Mouse (Mus musculus): ENCODE data around the gene Wdr31. TPM values are rescaled to one million over a fixed set of nuclear protein-coding genes. Genes with fewer than 3 reads are reported as not detected.

Wdr31 gene
- polyA plus RNA-seq, 1 experiment from 2014 or later, result 12.0 TPM

- peaks cover 9% of the 10 kb centered on the region for H3K4me1 ChIP-seq (replicated peaks; ENCODE audit: control insufficient read depth, insufficient read depth, low read length)
- peak; percentile 98 for ATAC-seq (replicated peaks; ENCODE audit: low FRiP score, low TSS enrichment, low read depth)
- 1% methylated on average over 39 of the region's 39 CpGs for WGBS
- peak within 1 kb of the TSS; percentile 89 for H3K4me3 ChIP-seq (ENCODE audit: low read depth, low read length)
- H3K4me2 ChIP-seq (ENCODE audit: low read length), result peak within 1 kb of the TSS; percentile 66
- no peaks in the 10 kb centered on the region for H3K9me3 ChIP-seq (ENCODE audit: control insufficient read depth, low read length)
- peak; percentile 94 for DNase-seq (ENCODE audit: low spot score)
- H3K9ac ChIP-seq (ENCODE audit: low read length), result peak within 1 kb of the TSS; percentile 87
- peak within 1 kb of the TSS; percentile 88 for H3K27ac ChIP-seq (ENCODE audit: low read depth)
- H3K36me3 ChIP-seq (ENCODE audit: control insufficient read depth, insufficient read depth, low read length), result peaks cover 35% of the 10 kb centered on the region
- no peaks in the 10 kb centered on the region for H3K27me3 ChIP-seq (replicated peaks; ENCODE audit: control insufficient read depth, insufficient read depth, low read length)
These were observed 62.0 kb downstream of the Wdr31 start, which contains the start of the genes Cdc26 and Prpf4 for GRCm38 (mm10) chr4:62408601-62409282. Gene Cdc26 (minus strand): TSS chr4:62408642. Gene Prpf4 (plus strand): TSS chr4:62408797.

- H3K27me3 ChIP-seq (replicated peaks; ENCODE audit: control insufficient read depth, insufficient read depth, low read length), result no peaks in the 10 kb centered on the region
- H3K9me3 ChIP-seq (ENCODE audit: control insufficient read depth, low read length), result no peaks in the 10 kb centered on the region
- peaks cover 9% of the 10 kb centered on the region for H3K4me1 ChIP-seq (replicated peaks; ENCODE audit: control insufficient read depth, insufficient read depth, low read length)
- DNase-seq (ENCODE audit: low spot score), result peak; percentile 86
- peak overlapping the region; percentile 87 for H3K9ac ChIP-seq (ENCODE audit: low read length)
- peak overlapping the region; percentile 88 for H3K27ac ChIP-seq (ENCODE audit: low read depth)
- peak overlapping the region; percentile 63 for H3K4me2 ChIP-seq (ENCODE audit: low read length)
- peaks cover 27% of the 10 kb centered on the region for H3K36me3 ChIP-seq (ENCODE audit: control insufficient read depth, insufficient read depth, low read length)
- peak overlapping the region; percentile 89 for H3K4me3 ChIP-seq (ENCODE audit: low read depth, low read length)
- under 1% methylated on average over 35 of the region's 35 CpGs for WGBS
- peak; percentile 6; the same call in 1 of the 2 replicates for ATAC-seq (replicated peaks; ENCODE audit: low FRiP score, low TSS enrichment, low read depth)
These were observed 62.7 kb downstream of the Wdr31 start for GRCm38 (mm10) chr4:62407730-62408582.

GRCm38 (mm10) chr4:62406133-62406532, 64.6 kb downstream of the Wdr31 start:
- ATAC-seq (replicated peaks; ENCODE audit: low FRiP score, low TSS enrichment, low read depth) (no peak), DNase-seq (ENCODE audit: low spot score) (no peak)
- peaks cover 26% of the 10 kb centered on the region for H3K36me3 ChIP-seq (ENCODE audit: control insufficient read depth, insufficient read depth, low read length)
- H3K9me3 ChIP-seq (ENCODE audit: control insufficient read depth, low read length), result no peaks in the 10 kb centered on the region
- no peak overlapping the region for H3K4me3 ChIP-seq (ENCODE audit: low read depth, low read length)
- H3K4me1 ChIP-seq (replicated peaks; ENCODE audit: control insufficient read depth, insufficient read depth, low read length), result peaks cover 9% of the 10 kb centered on the region
- no peaks in the 10 kb centered on the region for H3K27me3 ChIP-seq (replicated peaks; ENCODE audit: control insufficient read depth, insufficient read depth, low read length)
- 74% methylated on average over 4 of the region's 4 CpGs for WGBS
- H3K27ac ChIP-seq (ENCODE audit: low read depth), result no peak overlapping the region
- no peak overlapping the region for H3K4me2 ChIP-seq (ENCODE audit: low read length)
- no peak overlapping the region for H3K9ac ChIP-seq (ENCODE audit: low read length)

GRCm38 (mm10) chr4:62398956-62399355, 71.7 kb downstream of the Wdr31 start:
- no peak for ATAC-seq (replicated peaks; ENCODE audit: low FRiP score, low TSS enrichment, low read depth)
- Histone ChIP-seq H3K9ac (ENCODE audit: low read length) (no peak overlapping the region), H3K36me3 (ENCODE audit: control insufficient read depth, insufficient read depth, low read length) (peaks cover 80% of the 10 kb centered on the region), H3K4me3 (ENCODE audit: low read depth, low read length) (no peak overlapping the region), H3K4me2 (ENCODE audit: low read length) (no peak overlapping the region), H3K9me3 (ENCODE audit: control insufficient read depth, low read length) (no peaks in the 10 kb centered on the region), H3K4me1 (replicated peaks; ENCODE audit: control insufficient read depth, insufficient read depth, low read length) (no peaks in the 10 kb centered on the region), H3K27me3 (replicated peaks; ENCODE audit: control insufficient read depth, insufficient read depth, low read length) (no peaks in the 10 kb centered on the region), H3K27ac (ENCODE audit: low read depth) (no peak overlapping the region)
- 89% methylated on average over 3 of the region's 3 CpGs for WGBS
- DNase-seq (ENCODE audit: low spot score), result no peak

Other genes with a start within 250 kb of the Wdr31 start
- 9.9 and 12.4 TPM in 2 replicates for gene Zfp37, start 239.8 kb downstream of the Wdr31 start, polyA plus RNA-seq (2014; fragmentation: Nextera tagmentation; extraction: Ambion mirVana)
- gene Slc31a2, start 208.3 kb downstream of the Wdr31 start, polyA plus RNA-seq (2014; fragmentation: Nextera tagmentation; extraction: Ambion mirVana), result 13.6 and 14.5 TPM in 2 replicates
- gene Fkbp15, start 110.3 kb downstream of the Wdr31 start, polyA plus RNA-seq (2014; fragmentation: Nextera tagmentation; extraction: Ambion mirVana), result 26.3 and 27.8 TPM in 2 replicates
- 56.0 and 59.2 TPM in 2 replicates for gene Slc31a1, start 110.2 kb downstream of the Wdr31 start, polyA plus RNA-seq (2014; fragmentation: Nextera tagmentation; extraction: Ambion mirVana)
- gene Cdc26, start 62.3 kb downstream of the Wdr31 start, polyA plus RNA-seq (2014; fragmentation: Nextera tagmentation; extraction: Ambion mirVana), result 166 and 174 TPM in 2 replicates
- 25.7 and 26.7 TPM in 2 replicates for gene Prpf4, start 62.1 kb downstream of the Wdr31 start, polyA plus RNA-seq (2014; fragmentation: Nextera tagmentation; extraction: Ambion mirVana)
- not detected in 2 replicates for gene Rnf183, start 35.6 kb downstream of the Wdr31 start, polyA plus RNA-seq (2014; fragmentation: Nextera tagmentation; extraction: Ambion mirVana)
- gene Bspry, start 9.2 kb upstream of the Wdr31 start, polyA plus RNA-seq (2014; fragmentation: Nextera tagmentation; extraction: Ambion mirVana), result 39.3 and 43.8 TPM in 2 replicates
- gene Hdhd3, start 32.6 kb upstream of the Wdr31 start, polyA plus RNA-seq (2014; fragmentation: Nextera tagmentation; extraction: Ambion mirVana), result 29.4 and 32.4 TPM in 2 replicates
- gene Alad, start 49.0 kb upstream of the Wdr31 start, polyA plus RNA-seq (2014; fragmentation: Nextera tagmentation; extraction: Ambion mirVana), result 146 and 153 TPM in 2 replicates
- 75.3 and 85.9 TPM in 2 replicates for gene Pole3, start 54.2 kb upstream of the Wdr31 start, polyA plus RNA-seq (2014; fragmentation: Nextera tagmentation; extraction: Ambion mirVana)
- gene 4933430I17Rik, start 54.5 kb upstream of the Wdr31 start, polyA plus RNA-seq (2014; fragmentation: Nextera tagmentation; extraction: Ambion mirVana), result 0.26 and 0.65 TPM in 2 replicates
- gene Rgs3, start 89.0 kb upstream of the Wdr31 start, polyA plus RNA-seq (2014; fragmentation: Nextera tagmentation; extraction: Ambion mirVana), result 35.0 and 35.7 TPM in 2 replicates